Mouse (Mus musculus) neutrophil, adult 59 days (primary cell): Measurements from ENCODE around the gene Siae. TPM values are rescaled to one million over a fixed set of nuclear protein-coding genes. Genes with fewer than 3 reads are reported as not detected.

ENCODE experiments used
- total RNA-seq, 2 experiments: library from RNA; stranded (reverse); gene quantifications; 1 replicate in 1 of 2; 2 replicates in 1 of 2; pipeline ENCODE4 v1.2.4; 2023

Gene Siae
- total RNA-seq = 1 to 10 TPM; 3.5 to 4.4 TPM

DNA sequence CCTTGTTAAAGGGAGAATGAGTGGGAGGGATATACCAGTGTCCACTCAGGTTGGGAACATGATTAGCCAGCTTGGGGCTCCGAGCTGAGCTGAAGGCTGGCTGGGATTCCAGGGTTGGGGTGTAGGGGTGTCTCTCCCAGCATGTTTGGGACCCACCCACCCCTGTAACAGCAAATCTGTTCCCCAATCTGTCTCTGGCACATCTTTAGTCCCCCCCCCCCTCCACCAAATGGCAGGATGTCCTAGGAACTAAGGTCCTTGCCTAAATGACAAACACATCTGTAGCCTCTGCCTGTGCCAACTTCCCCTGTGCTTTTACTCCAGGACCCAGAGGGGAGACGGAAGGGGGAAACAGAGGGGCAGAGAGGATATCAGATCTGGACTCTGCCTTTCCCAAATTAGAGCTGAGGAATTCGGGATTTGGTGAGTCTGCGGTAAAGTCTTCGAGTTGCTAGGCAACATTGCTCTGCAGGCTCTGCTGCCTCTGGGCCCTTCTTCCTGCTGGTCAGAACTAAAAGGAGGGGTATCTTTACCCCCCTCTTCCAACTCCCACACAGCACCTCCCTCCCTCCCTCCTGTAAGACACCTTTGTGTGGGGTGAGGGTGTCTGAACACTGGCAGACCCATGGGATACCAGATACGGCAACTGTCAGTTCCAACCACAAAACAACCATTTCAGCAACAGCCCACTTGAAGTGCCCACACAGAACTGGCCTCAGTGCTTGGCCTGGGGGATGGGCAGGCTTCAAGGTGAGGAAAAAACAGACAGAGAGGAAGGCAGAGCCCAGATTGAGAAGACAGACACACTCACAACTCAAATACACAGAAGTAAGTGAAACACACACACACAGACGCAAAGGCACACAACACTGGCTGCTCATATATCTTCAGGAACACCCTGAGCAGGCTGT, at the start of gene Siae:
Gene Siae, plus strand, starts transcription at position 861 of the 911 bp plus-strand sequence.

GRCm38 (mm10) chr9:37527396-37528224, 27.9 kb upstream of the Siae start, which contains the start of gene Esam:
Esam (plus strand) TSS chr9:37528078.

DNA sequence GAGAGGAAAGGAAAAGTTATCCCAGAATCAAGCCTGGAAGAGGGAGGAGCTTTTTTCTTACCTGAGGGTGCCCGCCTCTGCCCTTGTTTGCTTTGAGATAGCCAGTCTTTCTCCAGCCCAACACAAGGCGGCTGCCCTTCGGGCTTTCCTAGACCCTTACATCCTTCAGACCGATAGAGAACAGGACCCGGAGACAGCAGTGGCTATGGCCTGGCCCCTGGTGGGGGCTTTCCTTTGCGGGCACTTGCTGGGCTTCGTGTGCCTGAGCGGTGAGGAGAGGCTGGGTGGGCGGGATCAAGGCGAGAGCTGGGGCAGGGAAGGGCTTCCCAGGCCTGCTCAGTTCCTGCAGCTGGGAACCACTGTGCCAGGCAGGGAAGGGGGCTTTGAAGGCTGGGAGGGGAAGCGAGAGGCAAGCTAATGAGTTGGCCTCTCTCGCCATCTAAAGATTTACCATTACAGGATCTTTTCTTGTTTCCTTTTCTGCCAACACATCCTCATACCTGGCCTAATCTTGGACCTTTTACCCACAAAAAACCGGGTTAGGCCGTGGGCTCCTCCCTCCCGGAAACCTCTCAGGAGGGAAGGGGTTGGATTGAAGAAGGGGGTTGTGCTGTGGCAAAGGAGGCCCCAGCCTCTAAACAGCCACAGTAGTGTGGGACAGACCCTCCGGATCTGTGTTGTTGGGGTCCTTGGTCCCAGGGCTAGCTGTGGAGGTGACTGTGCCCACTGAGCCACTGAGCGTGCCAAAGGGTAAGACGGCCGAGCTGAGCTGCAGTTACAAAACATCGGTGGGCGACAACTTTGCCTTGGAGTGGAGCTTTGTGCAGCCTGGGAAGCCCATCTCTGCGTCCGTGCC, 16.1 kb upstream of the Siae start, which contains the start of gene Vsig2:
Gene Vsig2, plus strand, starts transcription at position 86 of the 856 bp plus-strand sequence.

DNA sequence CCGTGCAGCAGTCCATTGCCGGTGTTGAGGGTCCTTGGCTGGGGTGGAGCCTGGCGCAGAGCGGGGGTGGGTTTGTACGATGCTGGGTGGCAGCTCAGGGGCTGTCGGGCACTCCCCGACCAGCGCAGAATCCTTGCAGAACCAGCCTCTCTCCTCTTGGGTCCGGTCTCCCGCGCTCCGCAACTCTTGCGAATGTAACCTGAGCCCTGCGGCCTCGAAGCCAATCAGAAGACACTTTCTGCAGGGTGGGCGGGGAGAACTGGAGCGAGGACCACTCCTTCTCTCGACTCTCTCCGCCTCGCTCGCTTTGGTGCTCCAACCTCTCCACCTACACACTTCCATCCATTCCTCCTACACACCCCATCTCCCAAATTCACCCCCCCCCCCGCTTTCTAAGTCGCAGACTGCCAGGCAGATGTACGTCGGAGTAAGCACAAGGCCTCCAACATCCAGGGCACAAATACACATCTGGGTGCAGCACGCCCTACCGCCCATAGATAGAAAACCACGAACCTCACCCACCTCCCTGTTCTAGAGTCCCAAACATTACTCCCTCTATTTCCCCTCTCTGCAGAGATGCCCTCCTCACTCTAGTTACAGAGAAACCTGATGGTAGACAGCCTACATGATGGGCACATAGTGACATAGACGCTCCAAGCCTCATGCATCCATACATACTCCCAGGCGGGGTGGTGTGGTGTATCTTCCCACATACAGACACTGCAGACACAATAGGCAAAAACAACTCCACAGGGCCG, 2.8 kb upstream of the Siae start, which contains the start of gene Nrgn:
Gene Nrgn, minus strand, starts transcription at position 369 of the 758 bp plus-strand sequence.

GRCm38 (mm10) chr9:37613182-37613910, 57.8 kb downstream of the Siae start, which contains the start of gene Spa17:
Spa17 (minus strand) TSS chr9:37613722.

DNA sequence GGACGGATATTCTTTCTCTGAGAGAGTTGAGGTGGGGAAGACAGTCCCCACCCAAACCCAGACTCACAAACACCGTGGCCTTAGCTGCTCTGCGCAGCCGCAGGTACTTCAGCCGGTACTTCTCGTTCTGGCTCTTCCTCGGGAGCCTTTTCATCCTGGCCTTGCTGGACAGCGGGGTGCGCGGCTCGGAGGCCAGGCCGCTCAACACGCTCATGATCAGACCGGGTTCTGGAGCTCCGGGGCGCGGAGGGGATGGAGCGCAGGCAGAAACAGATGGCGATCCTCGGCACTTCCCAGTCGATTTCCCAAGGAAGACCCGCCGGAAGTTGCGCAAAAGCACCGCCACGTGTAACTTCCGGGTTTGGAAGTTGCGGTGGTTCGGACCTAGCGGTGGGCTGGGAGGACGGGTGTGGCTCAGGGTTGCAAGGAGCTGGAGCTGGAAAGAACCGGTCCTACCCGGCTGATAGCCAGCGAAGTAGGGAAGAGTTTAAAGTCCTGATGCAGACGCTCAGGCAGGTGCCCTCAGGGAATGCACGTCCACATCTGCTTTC, 101.5 kb downstream of the Siae start, which contains the start of gene Tbrg1:
Gene Tbrg1, minus strand, starts transcription at position 382 of the 551 bp plus-strand sequence.

GRCm38 (mm10) chr9:37669115-37669514, 113.6 kb downstream of the Siae start, which contains the start of gene Panx3:
Panx3 (minus strand) TSS chr9:37669235.

Other genes starting within 250 kb of the Siae start
- gene Ccdc15, start 207.3 kb upstream of the Siae start, total RNA-seq = 1 to 10 TPM; 6.4 to 7.2 TPM
- gene Hepacam, start 188.3 kb upstream of the Siae start, total RNA-seq = not detected
- under 1 TPM; 0.22 to 0.24 TPM for gene Robo4, start 153.8 kb upstream of the Siae start, total RNA-seq
- under 1 TPM in 1 of 2 experiments, not detected in 1; 0.16 TPM for gene Robo3, start 122.5 kb upstream of the Siae start, total RNA-seq
- 10 to 100 TPM; 10.8 to 12.0 TPM for gene Msantd2, start 66.4 kb upstream of the Siae start, total RNA-seq
- gene Esam, start 27.6 kb upstream of the Siae start, total RNA-seq = under 1 TPM; 0.40 to 0.64 TPM
- gene Vsig2, start 16.4 kb upstream of the Siae start, total RNA-seq = not detected
- gene Nrgn, start 2.8 kb upstream of the Siae start, total RNA-seq = 1 to 10 TPM in 1 of 2 experiments, under 1 TPM in 1; 0.95 to 1.7 TPM
- gene Spa17, start 58.0 kb downstream of the Siae start, total RNA-seq = not detected
- gene Tbrg1, start 101.6 kb downstream of the Siae start, total RNA-seq = 10 to 100 TPM; 38.1 to 45.5 TPM
- not detected for gene Panx3, start 113.5 kb downstream of the Siae start, total RNA-seq
- gene Olfr160, start 160.6 kb downstream of the Siae start, total RNA-seq = not detected
- gene Olfr874, start 189.4 kb downstream of the Siae start, total RNA-seq = not detected
- gene Olfr875, start 216.2 kb downstream of the Siae start, total RNA-seq = not detected
- gene Olfr876, start 247.3 kb downstream of the Siae start, total RNA-seq = not detected